Mouse (Mus musculus): ENCODE measurements around the gene Tmem150c.

- no peak for TF ChIP-seq POLR2A (IDR thresholded peaks at IDR 0.05; ENCODE audit: insufficient read length, low read depth)
- TF ChIP-seq E2F4 (IDR thresholded peaks at IDR 0.05; ENCODE audit: insufficient read depth): no peak
- no peak for TF ChIP-seq TCF12 (IDR thresholded peaks at IDR 0.05; ENCODE audit: insufficient read depth, poor library complexity, severe bottlenecking)
- TF ChIP-seq CEBPB (IDR thresholded peaks at IDR 0.05; ENCODE audit: insufficient read depth, poor library complexity, severe bottlenecking): no peak
- TF ChIP-seq TCF3 (IDR thresholded peaks at IDR 0.05; ENCODE audit: insufficient read length, low read depth): no peak
- no peak for TF ChIP-seq MYOD1 (IDR thresholded peaks at IDR 0.05; ENCODE audit: control insufficient read depth in 1 of 3, insufficient read length in 2 of 3, low read depth in 2 of 3)
- TF ChIP-seq USF1 (IDR thresholded peaks at IDR 0.05; ENCODE audit: low read depth): no peak
- TF ChIP-seq MYOG (IDR thresholded peaks at IDR 0.05; ENCODE audit: control insufficient read depth in 1 of 3, insufficient read depth in 1 of 3, insufficient read length in 2 of 3, low read depth in 2 of 3): no peak
- TF ChIP-seq MAX (IDR thresholded peaks at IDR 0.05; ENCODE audit: low read depth): no peak
- TF ChIP-seq POLR2AphosphoS2 (IDR thresholded peaks at IDR 0.05; ENCODE audit: insufficient read length, low read depth): no peak
- TF ChIP-seq REST (IDR thresholded peaks at IDR 0.05; ENCODE audit: insufficient read depth, insufficient read length): no peak
- no peak for TF ChIP-seq SRF (IDR thresholded peaks at IDR 0.05; ENCODE audit: control insufficient read depth, insufficient read length, low read depth)
Observed at GRCm38 (mm10) chr5:100162053-100162452, 2.4 kb upstream of the Tmem150c start.

All from myocyte (in vitro differentiated cells).